Mouse (Mus musculus): ENCODE data around the gene Orm1. TPM values are rescaled to one million over a fixed set of nuclear protein-coding genes. Genes with fewer than 3 reads are reported as not detected.

The Orm1 gene
- total and polyA plus RNA-seq, 3 experiments: not detected

DNA sequence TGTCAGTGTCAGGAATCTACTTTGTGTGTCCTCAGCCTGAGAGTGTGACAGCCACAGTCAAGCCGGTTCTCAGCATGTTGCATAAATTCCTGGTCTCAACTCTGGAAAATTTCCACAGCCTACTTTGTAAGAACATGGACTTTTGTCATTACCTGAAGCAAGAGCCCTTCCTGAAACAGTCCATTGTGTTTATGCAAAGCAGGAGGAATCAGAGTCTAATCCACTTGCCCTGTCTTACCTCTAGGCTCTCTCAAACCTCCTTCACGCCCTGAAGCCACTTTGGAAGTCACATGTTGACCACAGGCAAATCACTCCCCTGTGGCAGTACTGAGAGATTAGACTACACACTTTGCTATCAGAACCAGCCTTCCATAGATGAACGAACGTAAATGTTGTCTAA lies 1.9 kb upstream of the Orm1 start:
- TF ChIP-seq MAX (IDR thresholded peaks at IDR 0.05; ENCODE audit: low read length): peak; percentile 19; the same call in 1 of the 2 replicates
- peak; percentile 6; the same call in 1 of the 2 replicates for TF ChIP-seq USF1 (IDR thresholded peaks at IDR 0.05; ENCODE audit: low read depth, low read length)
- no peak for TF ChIP-seq MXI1 (IDR thresholded peaks at IDR 0.05; ENCODE audit: low read depth, low read length)
- TF ChIP-seq ZNF384 (IDR thresholded peaks at IDR 0.05; ENCODE audit: low read depth, low read length): no peak
- TF ChIP-seq BHLHE40 (IDR thresholded peaks at IDR 0.05; ENCODE audit: low read depth, low read length): peak; percentile 49; the same call in 1 of the 2 replicates
- Histone ChIP-seq H3K79me2 (replicated peaks; ENCODE audit: control insufficient read depth, extremely low read depth, insufficient read depth, poor library complexity, severe bottlenecking) (no peaks in the 10 kb centered on the region), H3K4me3 (replicated peaks in 1 of 3; ENCODE audit: low read depth in 2 of 3, low read length in 2 of 3, poor library complexity in 1 of 3) (no peak overlapping the region), H3K4me2 (ENCODE audit: insufficient read depth, low read depth, poor library complexity, severe bottlenecking) (no peak overlapping the region), H3K4me1 (ENCODE audit: control insufficient read depth in 1 of 2, insufficient read depth in 2 of 2) (peaks cover 25 to 33% of the 10 kb centered on the region in 2 experiments), H3K9me3 (replicated peaks; ENCODE audit: low read length) (no peaks in the 10 kb centered on the region), H3K9ac (ENCODE audit: insufficient read depth, low read depth) (no peak overlapping the region), H3K36me3 (replicated peaks in 1 of 2; ENCODE audit: control insufficient read depth in 1 of 2, insufficient read depth in 1 of 2, low read length in 1 of 2) (no peaks in the 10 kb centered on the region), H3K27me3 (replicated peaks) (peaks cover 6% of the 10 kb centered on the region), H3K27ac (ENCODE audit: insufficient read depth, low read depth) (no peak overlapping the region)
- in situ Hi-C loops (cut with MboI; ENCODE audit: low pct_ligation_motif_present, low pct_unique_long_range_greater_than_20kb, low sequenced_read_pairs): no loop called here
- dilution Hi-C loops (cut with MboI; ENCODE audit: extremely low pct_ligation_motif_present, extremely low pct_unique_long_range_greater_than_20kb, low sequenced_read_pairs): no loop called here
- DNase-seq (ENCODE audit: extremely low read depth): peak; percentile 43

DNA sequence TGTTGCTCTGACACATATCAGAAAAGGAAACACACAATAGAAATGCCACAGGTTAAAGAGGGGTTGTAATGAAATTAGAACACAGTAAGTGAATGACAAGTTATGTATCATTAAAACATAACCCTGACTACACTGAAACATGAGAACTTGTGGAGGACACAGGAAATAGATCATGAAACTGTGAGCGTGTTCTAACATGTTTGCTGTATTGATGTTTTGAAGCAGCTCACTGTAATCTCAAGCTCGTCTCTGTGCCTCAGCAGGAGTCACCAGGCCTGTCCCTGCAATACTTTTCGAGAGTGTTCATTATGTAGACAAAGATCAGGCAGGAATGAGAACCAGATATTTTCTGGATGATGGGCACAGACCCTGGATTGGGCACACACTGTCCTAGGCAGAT lies 752 bp upstream of the Orm1 start:
- Histone ChIP-seq H3K36me3 (replicated peaks in 1 of 2; ENCODE audit: control insufficient read depth in 1 of 2, insufficient read depth in 1 of 2, low read length in 1 of 2) (no peaks in the 10 kb centered on the region), H3K9ac (ENCODE audit: insufficient read depth, low read depth) (peak overlapping the region; percentile 4; the same call in 1 of the 2 replicates), H3K27ac (ENCODE audit: insufficient read depth, low read depth) (peak overlapping the region; percentile 24; the same call in 1 of the 2 replicates), H3K79me2 (replicated peaks; ENCODE audit: control insufficient read depth, extremely low read depth, insufficient read depth, poor library complexity, severe bottlenecking) (no peaks in the 10 kb centered on the region), H3K9me3 (replicated peaks; ENCODE audit: low read length) (no peaks in the 10 kb centered on the region), H3K4me1 (ENCODE audit: control insufficient read depth in 1 of 2, insufficient read depth in 2 of 2) (peaks cover 25 to 33% of the 10 kb centered on the region in 2 experiments), H3K27me3 (replicated peaks) (peaks cover 4% of the 10 kb centered on the region), H3K4me3 (replicated peaks in 1 of 3; ENCODE audit: low read depth in 2 of 3, low read length in 2 of 3, poor library complexity in 1 of 3) (no peak overlapping the region), H3K4me2 (ENCODE audit: insufficient read depth, low read depth, poor library complexity, severe bottlenecking) (no peak overlapping the region)
- dilution Hi-C loops (cut with MboI; ENCODE audit: extremely low pct_ligation_motif_present, extremely low pct_unique_long_range_greater_than_20kb, low sequenced_read_pairs): no loop called here
- in situ Hi-C loops (cut with MboI; ENCODE audit: low pct_ligation_motif_present, low pct_unique_long_range_greater_than_20kb, low sequenced_read_pairs): no loop called here
- TF ChIP-seq BHLHE40 (IDR thresholded peaks at IDR 0.05; ENCODE audit: low read depth, low read length) (no peak), MAX (IDR thresholded peaks at IDR 0.05; ENCODE audit: low read length) (no peak), IRF4 (IDR thresholded peaks at IDR 0.05; ENCODE audit: low read depth, low read length) (peak; percentile 51; the same call in 1 of the 2 replicates), MEF2A (IDR thresholded peaks at IDR 0.05; ENCODE audit: borderline replicate concordance, low read depth, low read length) (0 out of 2 replicates have a peak, but pooled peaks have one; percentile 11), KAT2A (IDR thresholded peaks at IDR 0.05; ENCODE audit: insufficient replicate concordance, low read length) (no peak), CHD1 (IDR thresholded peaks at IDR 0.05; ENCODE audit: low read depth, low read length) (peak; percentile 95), RCOR1 (conservative IDR thresholded peaks at IDR 0.05; ENCODE audit: low read depth, low read length) (no peak), MXI1 (IDR thresholded peaks at IDR 0.05; ENCODE audit: low read depth, low read length) (no peak), SMC3 (IDR thresholded peaks at IDR 0.05; ENCODE audit: low read depth, low read length) (no peak), TBP (conservative IDR thresholded peaks at IDR 0.05; ENCODE audit: low read depth, low read length) (peak; percentile 64)
- peak; percentile 20 for DNase-seq (ENCODE audit: extremely low read depth)

DNA sequence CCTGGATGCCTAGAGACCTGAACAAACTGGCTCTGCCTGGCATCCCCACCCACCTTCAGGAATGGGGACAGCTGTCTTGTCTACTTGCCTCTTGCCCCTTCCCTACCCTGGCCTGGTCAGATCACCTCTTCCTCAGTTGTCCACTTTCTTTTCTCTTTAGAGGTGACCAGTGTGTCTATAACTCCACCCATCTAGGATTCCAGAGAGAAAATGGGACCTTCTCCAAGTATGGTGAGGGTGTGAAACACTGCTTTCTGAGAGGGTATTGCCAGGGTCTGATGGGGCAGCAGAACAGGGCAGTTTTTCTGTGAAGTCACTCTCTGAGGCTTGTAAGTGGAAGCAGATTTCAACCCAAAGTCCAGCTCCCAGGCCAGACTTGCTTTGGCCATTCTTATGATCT lies 901 bp downstream of the Orm1 start:
- Histone ChIP-seq H3K27me3 (replicated peaks) (no peaks in the 10 kb centered on the region), H3K9ac (ENCODE audit: insufficient read depth, low read depth) (no peak overlapping the region)

More for the DNA sequence above, 901 bp downstream of the Orm1 start:
- no peak for DNase-seq (ENCODE audit: extremely low read depth)
- dilution Hi-C loops (cut with MboI; ENCODE audit: extremely low pct_ligation_motif_present, extremely low pct_unique_long_range_greater_than_20kb, low sequenced_read_pairs) (no loop called here), in situ Hi-C loops (cut with MboI; ENCODE audit: low pct_ligation_motif_present, low pct_unique_long_range_greater_than_20kb, low sequenced_read_pairs) (no loop called here)
- Histone ChIP-seq H3K9me3 (replicated peaks; ENCODE audit: low read length) (no peaks in the 10 kb centered on the region), H3K36me3 (replicated peaks in 1 of 2; ENCODE audit: control insufficient read depth in 1 of 2, insufficient read depth in 1 of 2, low read length in 1 of 2) (no peaks in the 10 kb centered on the region), H3K79me2 (replicated peaks; ENCODE audit: control insufficient read depth, extremely low read depth, insufficient read depth, poor library complexity, severe bottlenecking) (no peaks in the 10 kb centered on the region), H3K27ac (ENCODE audit: insufficient read depth, low read depth) (no peak overlapping the region), H3K4me1 (ENCODE audit: control insufficient read depth in 1 of 2, insufficient read depth in 2 of 2) (peaks cover 25 to 33% of the 10 kb centered on the region in 2 experiments), H3K4me2 (ENCODE audit: insufficient read depth, low read depth, poor library complexity, severe bottlenecking) (no peak overlapping the region), H3K4me3 (replicated peaks in 1 of 3; ENCODE audit: low read depth in 2 of 3, low read length in 2 of 3, poor library complexity in 1 of 3) (no peak overlapping the region)
- no peak for TF ChIP-seq RCOR1 (conservative IDR thresholded peaks at IDR 0.05; ENCODE audit: low read depth, low read length)
- no peak for TF ChIP-seq KAT2A (IDR thresholded peaks at IDR 0.05; ENCODE audit: insufficient replicate concordance, low read length)
- no peak for TF ChIP-seq MXI1 (IDR thresholded peaks at IDR 0.05; ENCODE audit: low read depth, low read length)
- TF ChIP-seq ETS1 (conservative IDR thresholded peaks at IDR 0.05; ENCODE audit: low read depth, low read length): no peak

Measured in CH12.LX (cell line).